Mouse (Mus musculus) forebrain, embryonic 11.5 days (tissue): ENCODE results near the gene Dbil5. TPM values are rescaled to one million over a fixed set of nuclear protein-coding genes. Genes with fewer than 3 reads are reported as not detected.
"Not testable (repeated sequence)": the region's sequence is repeated elsewhere in the genome, so short reads cannot be mapped to it uniquely, and the experiment has no call there.

ENCODE experiments used
- ATAC-seq: fragments of 200-750 bp; cut with Nextera tagmentation; replicated peaks from 2 replicates; pipeline ENCODE4 v1.8.0; 2017; ENCODE audit warnings: moderate TSS enrichment; ENCODE audit not compliant: low FRiP score
- DNase-seq: peaks from one replicate; pipeline ENCODE4 v3.0.0-alpha.2; 2017; ENCODE audit warnings: low spot score
- H3K27ac ChIP-seq: fragments of 300-500 bp; sonication (generic); 2 replicates; pipeline ENCODE4 v1.5.1; 2014; ENCODE audit warnings: low read depth, low read length
- H3K27me3 ChIP-seq: fragments of 300-500 bp; sonication (generic); 2 replicates; pipeline ENCODE4 v1.6.1; 2014; ENCODE audit warnings: mild to moderate bottlenecking, low read length, mixed read lengths; ENCODE audit not compliant: control insufficient read depth, insufficient read depth
- H3K36me3 ChIP-seq: fragments of 300-500 bp; sonication (generic); 2 replicates; pipeline ENCODE4 v1.6.1; 2014; ENCODE audit warnings: mild to moderate bottlenecking, low read length, moderate library complexity, mixed read lengths; ENCODE audit not compliant: control insufficient read depth, insufficient read depth
- H3K4me1 ChIP-seq: fragments of 300-500 bp; sonication (generic); replicated peaks from 2 replicates; pipeline ENCODE4 v1.6.1; 2014; ENCODE audit warnings: low read length, mixed read lengths; ENCODE audit not compliant: control insufficient read depth, insufficient read depth
- H3K4me2 ChIP-seq: fragments of 300-500 bp; sonication (generic); 2 replicates; pipeline ENCODE4 v1.6.1; 2014; ENCODE audit warnings: low read depth, mild to moderate bottlenecking, low read length, moderate library complexity, mixed read lengths; ENCODE audit not compliant: severe bottlenecking
- H3K4me3 ChIP-seq: fragments of 300-500 bp; sonication (generic); 2 replicates; pipeline ENCODE4 v1.5.1; 2014; ENCODE audit warnings: low read depth, low read length
- H3K9ac ChIP-seq: fragments of 300-500 bp; sonication (generic); 2 replicates; pipeline ENCODE4 v1.6.1; 2014; ENCODE audit warnings: low read length
- H3K9me3 ChIP-seq: fragments of 300-500 bp; sonication (generic); 2 replicates; pipeline ENCODE4 v1.6.1; 2016; ENCODE audit warnings: low read length, mixed read lengths; ENCODE audit not compliant: control insufficient read depth
- WGBS: fragments of 180-500 bp; shearing (Covaris S2); extraction: QIAGEN DNeasy Blood & Tissue Kit; methylation state at CpG from one replicate; pipeline ENCODE4 v1.1.7; 2014; 5-methylcytosine and 5-hydroxymethylcytosine counted together
- polyA plus RNA-seq: library from polyadenylated mRNA; unstranded; fragments of >200 nt; fragmentation: Nextera tagmentation; extraction: Ambion mirVana; gene quantifications from 2 replicates; pipeline ENCODE4 v1.2.1, GENCODE M21; 2014

Dbil5 gene
- polyA plus RNA-seq, 1 experiment from 2014 or later, result 0.48 TPM

DNA sequence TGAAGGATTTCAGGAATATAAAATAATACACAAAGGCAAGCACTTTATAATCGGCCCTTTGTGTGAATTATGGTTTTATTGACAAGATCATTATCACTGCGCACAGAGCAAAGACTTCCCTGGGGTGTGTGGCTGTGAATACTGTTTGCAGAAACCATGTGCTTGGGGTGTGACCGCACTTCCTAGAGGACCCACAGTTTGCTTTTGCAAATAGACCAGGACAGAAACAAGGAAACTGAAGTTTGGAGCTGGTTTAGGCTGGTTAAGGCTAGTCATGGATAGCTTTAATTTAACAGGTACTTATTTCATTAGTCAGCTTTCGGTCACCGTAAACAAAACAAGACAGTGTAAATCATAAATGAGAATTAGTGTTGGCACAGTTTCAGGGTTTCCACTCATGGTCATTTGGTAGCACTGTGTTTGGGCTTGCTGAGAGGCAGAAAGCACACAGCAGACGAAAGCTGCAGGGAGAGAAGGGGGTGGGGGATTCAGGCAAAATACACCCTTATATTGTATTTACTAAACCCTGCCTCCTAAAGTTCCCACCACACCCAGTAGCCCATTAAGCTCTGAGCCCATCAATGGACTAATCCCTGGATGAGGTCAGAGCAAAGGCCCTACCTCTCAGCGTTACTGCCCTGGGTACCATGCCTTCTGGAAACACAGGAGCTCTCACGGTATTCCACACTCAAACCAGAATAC lies 21.0 kb upstream of the Dbil5 start:
- WGBS, result 57% methylated on average over 8 of the region's 8 CpGs

DNA sequence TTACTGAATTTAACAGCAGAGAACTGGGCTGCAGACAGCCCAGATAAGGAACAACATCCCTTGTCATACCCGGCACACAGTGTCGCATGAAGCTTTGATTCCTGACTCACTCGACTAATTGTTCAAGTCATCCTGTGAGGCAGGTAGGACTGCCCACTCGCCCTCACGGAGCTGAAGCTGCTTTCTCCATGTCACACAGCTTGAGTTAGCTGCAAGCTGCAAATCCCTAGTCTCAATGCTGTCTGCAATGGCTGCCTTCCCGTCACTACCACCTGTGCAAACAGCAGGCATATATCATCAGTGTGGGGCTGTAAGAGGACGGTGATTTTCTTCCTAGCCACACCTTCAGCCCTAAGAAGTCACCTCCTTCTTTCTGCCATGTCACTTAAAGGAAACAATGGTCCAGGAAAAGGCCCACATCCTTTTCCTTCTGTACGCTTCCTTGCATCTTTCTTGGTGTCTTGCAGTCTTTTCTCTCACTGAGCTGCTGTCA lies 20.4 kb upstream of the Dbil5 start:
- no peaks in the 10 kb centered on the region for H3K9me3 ChIP-seq
- H3K9ac ChIP-seq, result no peak overlapping the region
- no peaks in the 10 kb centered on the region for H3K4me1 ChIP-seq
- no peak overlapping the region for H3K27ac ChIP-seq
- 56% methylated on average over 8 of the region's 8 CpGs for WGBS
- no peak overlapping the region for H3K4me3 ChIP-seq
- no peak for ATAC-seq
- H3K4me2 ChIP-seq, result no peak overlapping the region
- DNase-seq, result no peak
- H3K36me3 ChIP-seq, result no peaks in the 10 kb centered on the region
- 0 out of 2 replicates have a peak, but pooled peaks cover 2% of the 10 kb centered on the region for H3K27me3 ChIP-seq

More for the DNA sequence above, 21.0 kb upstream of the Dbil5 start:
- Histone ChIP-seq H3K4me1 (no peaks in the 10 kb centered on the region), H3K27me3 (0 out of 2 replicates have a peak, but pooled peaks cover 2% of the 10 kb centered on the region), H3K4me2 (no peak overlapping the region), H3K9ac (no peak overlapping the region), H3K36me3 (no peaks in the 10 kb centered on the region), H3K9me3 (no peaks in the 10 kb centered on the region), H3K4me3 (no peak overlapping the region), H3K27ac (no peak overlapping the region)
- DNase-seq, result no peak
- ATAC-seq, result no peak

DNA sequence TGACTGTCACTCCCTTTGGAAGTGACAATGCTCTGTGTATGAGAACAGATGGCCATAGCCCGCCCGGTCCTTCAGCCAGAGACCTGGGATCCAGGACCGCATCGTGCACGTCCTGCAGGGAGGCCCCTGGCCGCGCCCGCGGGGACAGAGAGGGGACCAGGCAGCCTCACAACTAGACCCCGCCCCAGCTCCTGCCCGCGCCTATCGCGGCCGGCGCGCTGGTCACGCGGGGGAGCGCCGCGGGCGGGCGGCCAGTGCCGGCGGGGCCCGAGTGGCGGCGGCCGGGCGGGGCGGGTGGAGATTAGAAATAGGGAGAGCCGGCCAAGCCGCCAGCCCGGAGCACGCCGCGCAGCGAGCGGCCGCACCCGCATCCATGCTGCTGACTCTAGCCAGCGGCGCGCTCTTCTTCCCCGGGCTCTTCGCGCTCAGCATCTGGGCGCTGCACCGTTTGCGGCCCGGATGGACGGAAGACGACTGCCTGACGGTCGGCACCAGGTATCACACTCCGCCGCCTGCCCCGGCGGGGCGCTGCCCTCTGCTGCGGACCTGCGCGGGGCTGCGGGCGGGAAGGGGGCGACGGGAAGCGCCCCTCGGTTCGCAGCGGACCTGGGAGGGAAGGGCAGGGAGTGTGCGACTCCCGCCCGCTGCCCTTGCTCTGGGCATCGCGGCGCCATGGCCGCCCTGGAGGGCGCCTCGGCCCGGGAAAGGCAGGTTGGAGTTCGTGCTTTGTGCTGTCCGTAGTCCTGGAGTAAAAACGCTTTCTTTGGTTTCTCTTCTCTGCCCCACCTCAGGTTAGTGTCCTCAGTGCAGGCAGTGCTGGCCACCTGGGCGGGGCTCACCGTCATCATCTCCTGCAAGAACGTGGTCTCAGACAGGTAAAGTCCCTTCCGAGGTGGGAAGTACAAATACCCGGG lies 15.4 kb upstream of the Dbil5 start:
- ATAC-seq, result peak; percentile 97
- 0 out of 2 replicates have a peak, but pooled peaks cover 2% of the 10 kb centered on the region for H3K27me3 ChIP-seq
- DNase-seq, result peak; percentile 92
- peak overlapping the region; percentile 92 for H3K4me2 ChIP-seq
- H3K9me3 ChIP-seq, result no peaks in the 10 kb centered on the region
- peak overlapping the region; percentile 91 for H3K9ac ChIP-seq
- peaks cover 6% of the 10 kb centered on the region; the same call in 1 of the 2 replicates for H3K4me1 ChIP-seq
- peak overlapping the region; percentile 46; the same call in 1 of the 2 replicates for H3K27ac ChIP-seq
- WGBS, result under 1% methylated on average over 73 of the region's 90 CpGs
- H3K4me3 ChIP-seq, result peak overlapping the region; percentile 91
- no peaks in the 10 kb centered on the region; the same call in 1 of the 2 replicates for H3K36me3 ChIP-seq

DNA sequence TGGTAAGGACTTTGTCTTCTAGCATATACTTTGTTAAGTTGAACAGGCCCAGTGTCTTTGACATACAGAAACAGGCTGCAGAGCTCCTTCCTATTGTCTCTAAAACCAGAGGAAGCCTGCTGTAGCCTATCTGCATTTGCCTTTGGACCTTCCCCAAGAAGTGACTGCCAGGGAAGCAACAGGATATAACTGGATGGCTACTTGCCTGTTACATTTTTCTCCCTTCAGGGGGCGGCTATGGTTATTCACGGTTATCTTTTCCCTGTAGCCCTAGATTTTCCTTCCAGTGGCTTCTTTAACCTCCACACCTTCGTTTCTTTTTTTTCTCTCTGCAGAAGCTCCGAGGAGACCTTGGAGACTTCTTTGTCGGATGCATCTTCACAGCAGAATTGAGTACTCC lies 10.6 kb upstream of the Dbil5 start:
- peaks cover 6% of the 10 kb centered on the region; the same call in 1 of the 2 replicates for H3K4me1 ChIP-seq
- H3K4me3 ChIP-seq, result no peak overlapping the region
- H3K27me3 ChIP-seq, result no peaks in the 10 kb centered on the region
- peaks cover 4% of the 10 kb centered on the region; the same call in 1 of the 2 replicates for H3K36me3 ChIP-seq
- no peak overlapping the region for H3K9ac ChIP-seq
- no peak for ATAC-seq
- no peak overlapping the region for H3K27ac ChIP-seq
- 89% methylated on average over 5 of the region's 5 CpGs for WGBS
- H3K4me2 ChIP-seq, result no peak overlapping the region
- no peak for DNase-seq
- no peaks in the 10 kb centered on the region for H3K9me3 ChIP-seq

DNA sequence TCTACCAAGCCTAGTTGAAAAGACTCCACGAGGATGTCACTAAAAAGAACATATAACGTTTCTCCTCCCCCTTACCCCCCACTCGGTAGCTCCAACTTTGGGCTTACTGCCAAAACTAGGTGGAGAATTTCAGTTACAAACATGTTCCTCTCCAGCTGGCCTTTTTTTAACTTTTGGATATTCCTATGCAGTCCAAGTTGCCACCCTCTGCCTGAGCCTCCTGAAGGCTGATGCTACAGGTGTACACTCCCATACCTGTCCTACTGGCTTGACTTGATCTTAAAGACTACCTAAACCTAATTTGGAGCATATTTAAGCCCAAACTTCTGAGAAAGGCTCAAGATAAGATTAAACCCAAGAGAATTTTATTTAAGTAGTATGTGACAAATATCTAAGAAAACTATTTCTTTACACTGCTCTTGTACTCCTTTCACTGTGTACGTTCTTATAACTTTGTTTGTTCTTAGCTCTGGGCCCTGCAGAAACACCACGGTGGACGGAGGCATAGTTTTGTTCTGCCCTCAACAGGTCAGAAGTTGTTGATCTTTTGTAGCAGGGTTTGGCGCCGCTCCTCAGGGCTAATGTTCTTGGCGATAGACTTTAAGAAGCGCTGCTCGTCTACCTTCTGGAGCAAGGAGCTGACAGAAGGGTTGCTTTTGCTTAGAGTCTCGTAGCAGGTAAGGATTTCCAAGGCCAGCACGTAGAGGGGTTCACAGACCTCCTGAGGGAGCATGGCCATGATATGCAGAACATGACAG lies 7.0 kb upstream of the Dbil5 start:
- H3K36me3 ChIP-seq, result peaks cover 13% of the 10 kb centered on the region; the same call in 1 of the 2 replicates
- H3K9me3 ChIP-seq, result no peaks in the 10 kb centered on the region
- H3K27me3 ChIP-seq, result no peaks in the 10 kb centered on the region
- no peak overlapping the region for H3K4me3 ChIP-seq
- no peak overlapping the region for H3K9ac ChIP-seq
- WGBS, result 92% methylated on average over 13 of the region's 13 CpGs
- H3K27ac ChIP-seq, result no peak overlapping the region
- DNase-seq (no peak), ATAC-seq (no peak)
- H3K4me2 ChIP-seq, result no peak overlapping the region
- H3K4me1 ChIP-seq, result no peaks in the 10 kb centered on the region

DNA sequence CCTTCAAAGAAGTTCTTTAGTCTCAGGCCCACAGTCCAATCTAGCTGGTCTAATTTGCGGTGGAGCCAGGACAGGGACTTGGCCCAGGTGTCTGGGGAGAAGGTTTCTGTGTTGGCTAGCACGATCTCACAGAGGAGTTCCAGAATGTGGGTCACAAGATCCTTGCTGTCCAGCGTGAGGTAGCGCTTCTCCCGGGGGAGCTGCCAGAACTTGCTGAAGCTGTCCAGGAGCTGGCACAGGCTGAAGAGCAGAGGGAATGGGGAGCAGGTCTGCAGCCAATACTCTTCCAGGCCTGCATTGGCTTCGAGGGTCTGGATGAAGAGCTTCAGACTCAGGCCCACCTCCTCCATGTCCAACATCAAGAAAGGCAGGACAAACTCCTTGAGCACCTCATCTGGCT lies 5.8 kb upstream of the Dbil5 start:
- not testable (repeated sequence) for DNase-seq, H3K27ac ChIP-seq, H3K27me3 ChIP-seq, H3K9ac ChIP-seq, ATAC-seq, H3K4me3 ChIP-seq, H3K4me2 ChIP-seq, H3K9me3 ChIP-seq, H3K4me1 ChIP-seq
- peaks cover 13% of the 10 kb centered on the region; the same call in 1 of the 2 replicates for H3K36me3 ChIP-seq
- WGBS, result 89% methylated on average over 3 of the region's 6 CpGs

DNA sequence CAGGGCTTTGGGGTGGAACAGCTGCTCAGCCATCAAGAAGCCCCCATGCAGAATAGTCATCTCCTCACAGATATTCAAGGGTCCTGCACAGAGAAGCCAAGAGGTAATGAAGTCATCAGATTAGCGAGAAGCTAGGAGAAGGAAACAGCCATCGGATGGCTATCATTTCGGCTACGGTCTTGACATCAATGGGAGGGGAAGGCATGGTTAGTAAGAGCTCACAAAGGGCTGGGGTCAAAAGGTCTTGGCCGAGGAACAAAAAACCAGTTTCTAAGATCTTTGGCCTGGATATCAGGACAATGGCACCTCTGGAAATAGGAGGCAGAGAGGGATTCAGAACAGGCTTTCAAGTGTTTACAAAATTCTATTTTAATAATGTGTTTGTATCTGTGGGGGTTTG lies 3.6 kb upstream of the Dbil5 start:
- H3K9ac ChIP-seq, result no peak overlapping the region
- DNase-seq, result no peak
- 43% methylated on average over 5 of the region's 5 CpGs for WGBS
- peaks cover 9% of the 10 kb centered on the region; the same call in 1 of the 2 replicates for H3K36me3 ChIP-seq
- H3K4me2 ChIP-seq, result no peak overlapping the region
- no peaks in the 10 kb centered on the region for H3K27me3 ChIP-seq
- ATAC-seq, result no peak
- H3K9me3 ChIP-seq, result no peaks in the 10 kb centered on the region
- no peaks in the 10 kb centered on the region for H3K4me1 ChIP-seq
- no peak overlapping the region for H3K27ac ChIP-seq
- H3K4me3 ChIP-seq, result no peak overlapping the region

DNA sequence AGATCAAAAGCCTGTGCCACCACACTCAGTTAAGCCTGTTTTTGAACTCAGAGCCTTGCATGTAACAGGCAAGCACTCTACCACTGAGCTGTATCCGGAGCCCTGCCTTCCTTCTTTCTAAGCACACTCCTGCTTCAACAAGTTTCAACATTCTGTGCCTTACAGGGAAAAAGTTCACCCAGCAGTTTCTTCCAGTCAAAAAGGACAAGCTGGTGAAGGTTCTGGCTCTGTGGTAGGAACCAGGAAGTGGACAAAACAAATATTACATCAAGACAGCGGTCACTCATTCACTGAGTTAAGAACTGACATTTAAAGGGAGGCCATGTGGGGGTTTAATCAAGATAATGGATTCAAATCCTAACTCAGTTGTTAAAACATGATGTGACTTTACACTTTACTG lies 2.4 kb upstream of the Dbil5 start:
- Histone ChIP-seq H3K9me3 (no peaks in the 10 kb centered on the region), H3K27ac (no peak overlapping the region), H3K4me3 (no peak overlapping the region), H3K4me1 (no peaks in the 10 kb centered on the region), H3K36me3 (peaks cover 9% of the 10 kb centered on the region; the same call in 1 of the 2 replicates), H3K27me3 (no peaks in the 10 kb centered on the region), H3K4me2 (no peak overlapping the region), H3K9ac (no peak overlapping the region)
- WGBS, result 89% methylated on average over 2 of the region's 2 CpGs
- no peak for ATAC-seq
- DNase-seq, result no peak
